Mouse (Mus musculus) kidney, adult 2 months (tissue): ENCODE measurements at regions not wholly inside any gene's neighbourhood (a gene's known extent, or its start where the extent isn't known, plus 50 kb on each side); places are given as distances from the start of the nearest gene placed in this dataset.

Experiments used
- CTCF ChIP-seq: fragments of 200-500 bp; conservative IDR thresholded peaks from 2 replicates; pipeline ENCODE4 v1.5.1; 2011; ENCODE audit warnings: low read depth, mild to moderate bottlenecking, control low read depth, low read length, moderate library complexity, mixed read lengths; ENCODE audit not compliant: insufficient read depth, insufficient read length
- POLR2A ChIP-seq: fragments of 200-500 bp; IDR thresholded peaks from one replicate; pipeline ENCODE4 v1.6.1; 2011; ENCODE audit warnings: low read depth, low read length, control low read depth

GRCm38 (mm10) chr4:55250334-55250733 lies 99.5 kb upstream of the Rad23b start:
- no peak for TF ChIP-seq CTCF
- no peak for TF ChIP-seq POLR2A
